In genomic region chr8:85441564-85441963, GRCm38 (mm10) we compare ENCODE assay signal across 21 mouse cellular contexts.
"Had no signal": no experiment of that assay in that cellular context is flagged by ENCODE, and none has a peak within 500 bp of the region (broad histone marks: within the 10 kb centered on the region; RNA-seq: fewer than 3 reads in every experiment).

No protein-coding gene starts in this region.

- H3K27ac ChIP-seq: intestine, embryonic 15.5 days; layer of hippocampus, adult 2 months; limb, embryonic 12.5 days; limb, embryonic 15.5 days; liver, embryonic 15.5 days; neural tube, embryonic 13.5 days; stomach, embryonic 15.5 days had no signal

- H3K27me3 ChIP-seq: intestine, embryonic 15.5 days; limb, embryonic 12.5 days; limb, embryonic 15.5 days; liver, embryonic 15.5 days; neural tube, embryonic 13.5 days; stomach, embryonic 15.5 days had no signal

- H3K9me3 ChIP-seq: intestine, embryonic 15.5 days; limb, embryonic 15.5 days; liver, embryonic 15.5 days; neural tube, embryonic 13.5 days; stomach, embryonic 15.5 days had no signal

- H3K4me1 ChIP-seq: intestine, embryonic 15.5 days; limb, embryonic 12.5 days; limb, embryonic 15.5 days; liver, embryonic 15.5 days; neural tube, embryonic 13.5 days; stomach, embryonic 15.5 days had no signal

- ATAC-seq: intestine, embryonic 15.5 days had no signal

- H3K4me2 ChIP-seq: intestine, embryonic 15.5 days; limb, embryonic 12.5 days; limb, embryonic 15.5 days; liver, embryonic 11.5 days; liver, embryonic 15.5 days; midbrain, embryonic 11.5 days; neural tube, embryonic 13.5 days; stomach, embryonic 15.5 days had no signal

- H3K9ac ChIP-seq: intestine, embryonic 15.5 days; limb, embryonic 12.5 days; limb, embryonic 15.5 days; liver, embryonic 15.5 days; neural tube, embryonic 13.5 days; stomach, embryonic 15.5 days had no signal

- H3K4me3 ChIP-seq: intestine, embryonic 15.5 days; layer of hippocampus, adult 2 months; limb, embryonic 12.5 days; limb, embryonic 15.5 days; liver, embryonic 15.5 days; neural tube, embryonic 13.5 days; stomach, embryonic 15.5 days had no signal

- DNase-seq: kidney, postnatal 10 days; layer of hippocampus, adult 9-11 months; layer of hippocampus, postnatal 36 days; left cerebral cortex, postnatal 4 days; lung, adult 18-20 months; lung, postnatal 14 days; lung, postnatal 4 days; midbrain, embryonic 14.5 days; retina, postnatal 1 day; right cerebral cortex, postnatal 25 days; spleen, adult 18-20 months; thymus, postnatal 25 days had no signal

- H3K36me3 ChIP-seq: intestine, embryonic 15.5 days; limb, embryonic 12.5 days; limb, embryonic 15.5 days; liver, embryonic 15.5 days; neural tube, embryonic 13.5 days; stomach, embryonic 15.5 days had no signal
